Mouse (Mus musculus): ENCODE data around the gene Dnah2. TPM values are rescaled to one million over a fixed set of nuclear protein-coding genes. Genes with fewer than 3 reads are reported as not detected.

Gene Dnah2
- polyA plus RNA-seq, 1 experiment = 0.14 TPM

DNA sequence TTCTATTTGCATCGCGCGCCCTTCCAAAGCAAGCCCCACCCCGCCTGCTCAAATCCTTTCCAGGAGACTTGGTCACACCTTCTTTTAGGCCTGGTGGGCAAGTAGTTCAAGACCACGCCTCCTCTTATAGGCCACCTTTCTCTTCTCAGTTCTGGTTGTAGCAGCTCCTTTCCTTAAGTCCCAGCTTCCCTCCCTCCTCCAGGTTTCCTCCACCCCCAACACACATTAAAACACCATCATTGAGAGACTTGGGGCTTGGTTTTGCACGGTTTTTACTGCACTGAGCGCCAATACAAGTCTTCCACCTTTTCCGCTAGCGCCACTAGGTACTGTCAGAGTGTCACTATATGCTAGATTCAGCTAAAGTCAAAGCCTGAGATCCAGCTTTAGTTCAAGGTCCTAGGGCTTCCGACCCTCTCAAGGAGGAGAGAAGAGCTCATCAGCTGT is 128.3 kb downstream of the Dnah2 start:
- H3K27me3 ChIP-seq (ENCODE audit: control insufficient read depth, insufficient read depth, insufficient read length) = peaks cover 9% of the 10 kb centered on the region
- peaks cover under 1% of the 10 kb centered on the region for H3K79me3 ChIP-seq (ENCODE audit: low read depth)
- H3K4me3 ChIP-seq (ENCODE audit: insufficient read depth, poor library complexity, severe bottlenecking) = no peak overlapping the region
- no peak for TF ChIP-seq MYOG (IDR thresholded peaks at IDR 0.05; ENCODE audit: control insufficient read depth, extremely low read depth, insufficient read length)
- TF ChIP-seq CEBPB (IDR thresholded peaks at IDR 0.05; ENCODE audit: low read depth) = no peak
- no peak for TF ChIP-seq FOSL1 (IDR thresholded peaks at IDR 0.05; ENCODE audit: insufficient read depth, low read length, poor library complexity, severe bottlenecking)
- no peak for TF ChIP-seq MYOD1 (IDR thresholded peaks at IDR 0.05; ENCODE audit: control insufficient read depth, insufficient read length, low read depth)
- TF ChIP-seq MAX (IDR thresholded peaks at IDR 0.05) = no peak
- TF ChIP-seq USF1 (IDR thresholded peaks at IDR 0.05; ENCODE audit: low read depth) = no peak
- no peak for TF ChIP-seq CTCF (IDR thresholded peaks at IDR 0.05; ENCODE audit: control insufficient read depth, insufficient read depth, insufficient read length)
- H3K79me2 ChIP-seq (ENCODE audit: control insufficient read depth, insufficient read depth) = peaks cover 10% of the 10 kb centered on the region
- no peak overlapping the region for H3ac ChIP-seq (ENCODE audit: control insufficient read depth, insufficient read length, low read depth)
- H3K36me3 ChIP-seq (ENCODE audit: control insufficient read depth, insufficient read depth) = no peaks in the 10 kb centered on the region

GRCm38 (mm10) chr11:69419813-69420553 is 128.9 kb downstream of the Dnah2 start:
- Histone ChIP-seq H3K27me3 (ENCODE audit: control insufficient read depth, insufficient read depth, insufficient read length) (peaks cover 6% of the 10 kb centered on the region), H3ac (ENCODE audit: control insufficient read depth, insufficient read length, low read depth) (peak overlapping the region; percentile 4), H3K79me3 (ENCODE audit: low read depth) (peaks cover 3% of the 10 kb centered on the region), H3K79me2 (ENCODE audit: control insufficient read depth, insufficient read depth) (peaks cover 16% of the 10 kb centered on the region), H3K4me3 (ENCODE audit: insufficient read depth, poor library complexity, severe bottlenecking) (peak overlapping the region; percentile 16), H3K36me3 (ENCODE audit: control insufficient read depth, insufficient read depth) (no peaks in the 10 kb centered on the region)
- TF ChIP-seq MAX (IDR thresholded peaks at IDR 0.05) = no peak
- no peak for TF ChIP-seq FOSL1 (IDR thresholded peaks at IDR 0.05; ENCODE audit: insufficient read depth, low read length, poor library complexity, severe bottlenecking)
- no peak for TF ChIP-seq CEBPB (IDR thresholded peaks at IDR 0.05; ENCODE audit: low read depth)
- TF ChIP-seq MYOG (IDR thresholded peaks at IDR 0.05; ENCODE audit: control insufficient read depth, extremely low read depth, insufficient read length) = no peak
- TF ChIP-seq USF1 (IDR thresholded peaks at IDR 0.05; ENCODE audit: low read depth) = no peak
- TF ChIP-seq CTCF (IDR thresholded peaks at IDR 0.05; ENCODE audit: control insufficient read depth, insufficient read depth, insufficient read length) = no peak
- no peak for TF ChIP-seq MYOD1 (IDR thresholded peaks at IDR 0.05; ENCODE audit: control insufficient read depth, insufficient read length, low read depth)

DNA sequence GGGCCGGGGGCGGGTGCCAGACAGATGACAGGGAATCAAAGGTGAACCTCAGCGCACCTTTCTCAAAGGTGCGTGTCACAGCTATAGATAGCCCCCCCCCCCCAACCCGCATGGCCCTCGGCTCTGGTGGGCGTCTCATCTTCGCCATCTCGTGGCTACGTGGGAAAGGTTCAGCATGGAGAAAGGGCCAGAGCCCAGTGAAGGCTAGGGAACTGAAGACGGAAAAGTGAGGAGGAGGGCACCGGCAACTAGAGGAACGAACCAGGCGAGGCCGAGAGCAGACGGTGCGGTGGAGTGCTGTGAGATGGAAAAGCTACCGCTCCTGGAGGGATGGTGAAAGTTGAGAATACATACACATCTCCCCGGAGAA is 129.5 kb downstream of the Dnah2 start:
- Histone ChIP-seq H3K79me3 (ENCODE audit: low read depth) (peaks cover 4% of the 10 kb centered on the region), H3K36me3 (ENCODE audit: control insufficient read depth, insufficient read depth) (no peaks in the 10 kb centered on the region), H3ac (ENCODE audit: control insufficient read depth, insufficient read length, low read depth) (peak overlapping the region; percentile 66), H3K27me3 (ENCODE audit: control insufficient read depth, insufficient read depth, insufficient read length) (peaks cover 6% of the 10 kb centered on the region), H3K79me2 (ENCODE audit: control insufficient read depth, insufficient read depth) (peaks cover 21% of the 10 kb centered on the region), H3K4me3 (ENCODE audit: insufficient read depth, poor library complexity, severe bottlenecking) (peak overlapping the region; percentile 21)
- TF ChIP-seq MYOD1 (IDR thresholded peaks at IDR 0.05; ENCODE audit: control insufficient read depth, insufficient read length, low read depth) (no peak), CTCF (IDR thresholded peaks at IDR 0.05; ENCODE audit: control insufficient read depth, insufficient read depth, insufficient read length) (peak; percentile 32)

DNA sequence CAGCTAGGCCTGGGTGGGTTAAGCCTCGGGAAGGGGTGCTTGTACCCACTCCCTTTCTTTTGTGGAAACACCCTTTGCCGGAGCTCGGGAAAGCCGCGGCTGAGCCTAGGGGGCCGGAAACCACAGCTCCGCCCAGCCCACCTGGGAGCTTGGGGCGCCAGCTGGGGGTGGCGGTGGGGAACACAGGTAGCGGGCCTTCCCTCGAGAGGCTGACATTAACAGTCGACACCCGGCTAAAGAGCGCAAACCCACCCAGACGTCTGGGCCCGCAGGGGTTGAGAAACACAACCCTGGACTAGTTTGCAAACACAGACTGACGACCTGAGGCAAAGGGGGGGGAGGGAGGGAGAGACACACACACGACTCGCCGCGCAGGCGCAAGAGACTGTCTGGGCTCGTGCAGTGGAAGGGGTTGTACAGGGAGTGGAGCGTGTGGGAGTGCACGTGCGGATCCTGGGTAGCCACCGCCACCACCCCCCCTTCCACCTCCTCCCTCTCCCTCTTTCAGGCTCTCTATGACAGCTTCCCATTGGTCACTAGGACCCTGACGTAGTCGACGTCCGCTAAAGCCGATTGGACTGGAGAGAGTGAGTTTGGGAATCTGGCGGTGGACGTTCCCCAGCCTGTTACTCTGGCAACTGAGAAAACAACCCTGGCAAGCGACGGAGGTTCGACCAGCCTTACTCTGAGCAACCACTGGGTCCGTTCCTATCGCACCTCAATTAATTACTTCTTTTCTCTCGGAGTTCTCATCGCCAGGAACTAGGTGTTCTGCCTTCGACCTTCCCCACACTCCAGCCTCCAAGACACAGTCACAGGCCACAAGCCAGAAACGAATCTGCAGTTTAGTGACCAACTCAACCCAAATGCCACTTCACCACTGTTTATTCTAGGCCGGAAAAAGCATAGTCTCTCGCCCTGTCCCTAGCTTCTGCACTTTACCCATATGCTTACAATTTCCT is 130.1 kb downstream of the Dnah2 start:
- peaks cover 28% of the 10 kb centered on the region for H3K79me2 ChIP-seq (ENCODE audit: control insufficient read depth, insufficient read depth)
- H3K27me3 ChIP-seq (ENCODE audit: control insufficient read depth, insufficient read depth, insufficient read length) = peaks cover 3% of the 10 kb centered on the region
- TF ChIP-seq CEBPB (IDR thresholded peaks at IDR 0.05; ENCODE audit: low read depth) (no peak), MYOD1 (IDR thresholded peaks at IDR 0.05; ENCODE audit: control insufficient read depth, insufficient read length, low read depth) (no peak), USF1 (IDR thresholded peaks at IDR 0.05; ENCODE audit: low read depth) (no peak), MAX (IDR thresholded peaks at IDR 0.05) (peak; percentile 92), CTCF (IDR thresholded peaks at IDR 0.05; ENCODE audit: control insufficient read depth, insufficient read depth, insufficient read length) (no peak), FOSL1 (IDR thresholded peaks at IDR 0.05; ENCODE audit: insufficient read depth, low read length, poor library complexity, severe bottlenecking) (no peak), MYOG (IDR thresholded peaks at IDR 0.05; ENCODE audit: control insufficient read depth, extremely low read depth, insufficient read length) (no peak)
- H3K79me3 ChIP-seq (ENCODE audit: low read depth) = peaks cover 10% of the 10 kb centered on the region
- peak overlapping the region; percentile 74 for H3ac ChIP-seq (ENCODE audit: control insufficient read depth, insufficient read length, low read depth)
- peak overlapping the region; percentile 40 for H3K4me3 ChIP-seq (ENCODE audit: insufficient read depth, poor library complexity, severe bottlenecking)
- peaks cover 5% of the 10 kb centered on the region for H3K36me3 ChIP-seq (ENCODE audit: control insufficient read depth, insufficient read depth)

DNA sequence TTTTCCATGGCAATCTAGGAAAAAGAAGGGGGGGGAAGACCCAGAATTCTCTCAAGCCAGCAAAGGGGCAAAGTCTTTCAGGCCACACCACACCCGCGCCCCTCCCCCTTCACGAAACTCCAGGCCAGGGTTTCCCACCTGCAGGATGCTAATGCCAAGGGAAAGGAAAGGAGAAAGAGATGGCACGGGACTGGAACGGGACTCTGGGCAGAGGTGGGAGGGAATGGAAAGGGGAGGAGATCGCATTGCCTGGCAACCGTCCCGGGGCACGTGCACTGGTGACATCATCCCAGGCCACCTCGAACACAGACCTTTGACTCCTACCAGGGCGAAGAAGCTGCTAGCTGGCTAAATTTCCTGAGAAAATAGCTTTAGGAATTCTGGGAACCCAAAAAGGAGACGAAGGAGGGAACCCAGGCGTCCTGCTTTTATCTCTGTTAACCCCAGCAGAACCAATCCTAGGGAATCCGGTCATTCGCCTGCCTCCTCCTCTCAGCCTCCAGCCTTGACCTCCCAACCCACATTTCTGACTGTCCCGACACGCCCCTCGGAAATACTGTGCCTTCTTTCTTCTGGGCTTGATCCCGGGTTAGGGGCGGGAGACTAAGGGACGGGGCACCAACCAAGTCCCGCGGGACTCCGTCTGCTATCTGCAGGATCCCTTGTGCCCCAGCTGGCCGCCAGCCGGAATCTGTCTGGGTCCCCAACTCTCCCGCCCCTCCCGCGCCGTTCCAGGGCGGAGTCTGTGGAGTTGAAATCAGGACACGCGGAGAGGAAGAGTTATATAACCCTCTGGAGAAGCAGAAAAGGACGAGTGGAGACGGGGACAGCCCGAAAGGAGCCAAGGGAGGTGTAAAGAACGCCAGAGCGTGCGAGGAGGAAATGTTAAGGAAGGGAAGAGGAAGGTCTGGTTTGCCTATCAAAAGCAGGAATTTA is 131.2 kb downstream of the Dnah2 start:
- H3K79me3 ChIP-seq (ENCODE audit: low read depth) = peaks cover 19% of the 10 kb centered on the region
- H3K79me2 ChIP-seq (ENCODE audit: control insufficient read depth, insufficient read depth) = peaks cover 38% of the 10 kb centered on the region
- peaks cover 3% of the 10 kb centered on the region for H3K27me3 ChIP-seq (ENCODE audit: control insufficient read depth, insufficient read depth, insufficient read length)
- H3K4me3 ChIP-seq (ENCODE audit: insufficient read depth, poor library complexity, severe bottlenecking) = peak overlapping the region; percentile 40
- TF ChIP-seq MYOG (IDR thresholded peaks at IDR 0.05; ENCODE audit: control insufficient read depth, extremely low read depth, insufficient read length) (no peak), MYOD1 (IDR thresholded peaks at IDR 0.05; ENCODE audit: control insufficient read depth, insufficient read length, low read depth) (no peak), USF1 (IDR thresholded peaks at IDR 0.05; ENCODE audit: low read depth) (peak; percentile 93), CEBPB (IDR thresholded peaks at IDR 0.05; ENCODE audit: low read depth) (peak; percentile 25), MAX (IDR thresholded peaks at IDR 0.05) (peak; percentile 97)
- peaks cover 15% of the 10 kb centered on the region for H3K36me3 ChIP-seq (ENCODE audit: control insufficient read depth, insufficient read depth)
- peak overlapping the region; percentile 74 for H3ac ChIP-seq (ENCODE audit: control insufficient read depth, insufficient read length, low read depth)

Measured in C2C12 (cell line).